Mouse (Mus musculus): ENCODE results near the gene Atf3.

The Atf3 gene

GRCm38 (mm10) chr1:191226570-191226969 is 8.7 kb upstream of the Atf3 start:
- DNase-seq (ENCODE audit: low read depth): no peak

GRCm38 (mm10) chr1:191225771-191226170 is 7.9 kb upstream of the Atf3 start:
- no peak for DNase-seq (ENCODE audit: low read depth)

- DNase-seq (ENCODE audit: low read depth): no peak
These were observed 7.3 kb upstream of the Atf3 start for GRCm38 (mm10) chr1:191224981-191225703.

- peak; percentile 75 for DNase-seq (ENCODE audit: low read depth)
These were observed 6.6 kb upstream of the Atf3 start for GRCm38 (mm10) chr1:191224302-191224980.

GRCm38 (mm10) chr1:191223930-191224301 is 6.1 kb upstream of the Atf3 start:
- no peak for DNase-seq (ENCODE audit: low read depth)

GRCm38 (mm10) chr1:191222031-191222430 is 4.2 kb upstream of the Atf3 start:
- no peak for DNase-seq (ENCODE audit: low read depth)

- no peak for DNase-seq (ENCODE audit: low read depth)
These were observed 2.7 kb upstream of the Atf3 start for GRCm38 (mm10) chr1:191220588-191220987.

- DNase-seq (ENCODE audit: low read depth): no peak
These were observed 1.9 kb upstream of the Atf3 start for GRCm38 (mm10) chr1:191219748-191220147.

- DNase-seq (ENCODE audit: low read depth): no peak
These were observed 744 bp upstream of the Atf3 start for GRCm38 (mm10) chr1:191218583-191218982.

- DNase-seq (ENCODE audit: low read depth): no peak
These were observed 1.8 kb downstream of the Atf3 start for GRCm38 (mm10) chr1:191215776-191216661.

- DNase-seq (ENCODE audit: low read depth): no peak
These were observed 6.7 kb downstream of the Atf3 start for GRCm38 (mm10) chr1:191211096-191211495.

GRCm38 (mm10) chr1:191205791-191206190 is 12.0 kb downstream of the Atf3 start:
- no peak for DNase-seq (ENCODE audit: low read depth)

GRCm38 (mm10) chr1:191204876-191205275 is 13.0 kb downstream of the Atf3 start:
- DNase-seq (ENCODE audit: low read depth): no peak

- DNase-seq (ENCODE audit: low read depth): no peak
These were observed 14.3 kb downstream of the Atf3 start for GRCm38 (mm10) chr1:191203496-191203895.

- no peak for DNase-seq (ENCODE audit: low read depth)
These were observed 15.5 kb downstream of the Atf3 start for GRCm38 (mm10) chr1:191202208-191202952.

- no peak for DNase-seq (ENCODE audit: low read depth)
These were observed 16.8 kb downstream of the Atf3 start for GRCm38 (mm10) chr1:191200816-191201602.

GRCm38 (mm10) chr1:191197916-191198315 is 19.9 kb downstream of the Atf3 start:
- DNase-seq (ENCODE audit: low read depth): no peak

- DNase-seq (ENCODE audit: low read depth): no peak
These were observed 21.8 kb downstream of the Atf3 start for GRCm38 (mm10) chr1:191196016-191196415.

GRCm38 (mm10) chr1:191193657-191194424 is 24.0 kb downstream of the Atf3 start:
- no peak for DNase-seq (ENCODE audit: low read depth)

GRCm38 (mm10) chr1:191192751-191193150 is 25.1 kb downstream of the Atf3 start:
- DNase-seq (ENCODE audit: low read depth): no peak

All from fibroblast of lung, adult 2 months (primary cell).